Mouse (Mus musculus): ENCODE data around the gene Adgrl2.

DNA sequence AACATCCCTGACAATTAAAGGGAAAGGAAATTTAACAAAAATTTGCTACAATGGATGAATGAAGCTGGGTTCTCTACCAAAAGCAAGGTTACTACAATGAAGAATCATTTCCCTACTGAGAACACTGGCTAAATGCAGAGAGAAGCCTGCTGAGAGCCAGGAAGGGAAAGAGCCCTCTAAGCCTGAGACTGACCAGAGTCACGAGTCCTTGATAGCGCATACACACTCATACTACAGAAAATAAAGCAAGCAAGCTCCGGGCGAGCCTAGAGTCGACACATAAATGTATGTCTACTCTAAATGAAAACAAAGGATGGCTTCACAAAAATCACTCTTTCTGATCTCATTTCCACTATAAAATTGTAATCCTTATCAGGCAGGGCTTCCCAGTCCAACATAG is 31.6 kb downstream of the Adgrl2 start:
- no peak for TF ChIP-seq CTCF (IDR thresholded peaks at IDR 0.05)
- TF ChIP-seq EP300 (IDR thresholded peaks at IDR 0.05; ENCODE audit: insufficient read depth, low read depth, low read length), result no peak
- no peak for TF ChIP-seq POLR2A (IDR thresholded peaks at IDR 0.05; ENCODE audit: insufficient read depth, low read depth, low read length)
